Mouse (Mus musculus) lung, embryonic 16.5 days (tissue): ENCODE measurements around the gene Tbx18. TPM values are rescaled to one million over a fixed set of nuclear protein-coding genes. Genes with fewer than 3 reads are reported as not detected.

Experiments
- ATAC-seq: fragments of 200-750 bp; cut with Nextera tagmentation; 2 replicates; pipeline ENCODE4 v1.8.0; 2017; ENCODE audit warnings: low read depth, mild to moderate bottlenecking, moderate library complexity
- H3K27ac ChIP-seq: fragments of 300-500 bp; sonication (generic); 2 replicates; pipeline ENCODE4 v1.5.1; 2014; ENCODE audit warnings: mild to moderate bottlenecking, control low read depth, low read length
- H3K27me3 ChIP-seq: fragments of 300-500 bp; sonication (generic); 2 replicates; pipeline ENCODE4 v1.6.1; 2014; ENCODE audit warnings: low read depth, low read length, mixed read lengths; ENCODE audit not compliant: control insufficient read depth, insufficient read depth
- H3K36me3 ChIP-seq: fragments of 300-500 bp; sonication (generic); 2 replicates; pipeline ENCODE4 v1.6.1; 2014; ENCODE audit warnings: low read length; ENCODE audit not compliant: control insufficient read depth, insufficient read depth
- H3K4me1 ChIP-seq: fragments of 300-500 bp; sonication (generic); replicated peaks from 2 replicates; pipeline ENCODE4 v1.6.1; 2014; ENCODE audit warnings: low read length, mixed read lengths; ENCODE audit not compliant: control insufficient read depth, insufficient read depth
- H3K4me2 ChIP-seq: fragments of 300-500 bp; sonication (generic); 2 replicates; pipeline ENCODE4 v1.6.1; 2014; ENCODE audit warnings: low read depth, low read length, control low read depth
- H3K4me3 ChIP-seq: fragments of 300-500 bp; sonication (generic); 2 replicates; pipeline ENCODE4 v1.5.1; 2014; ENCODE audit warnings: mild to moderate bottlenecking, low read length, control low read depth
- H3K9ac ChIP-seq: fragments of 300-500 bp; sonication (generic); 2 replicates; pipeline ENCODE4 v1.6.1; 2014; ENCODE audit warnings: low read length, control low read depth
- H3K9me3 ChIP-seq: fragments of 300-500 bp; sonication (generic); 2 replicates; pipeline ENCODE4 v1.6.1; 2016; ENCODE audit warnings: low read length; ENCODE audit not compliant: control insufficient read depth
- WGBS: fragments of 180-500 bp; shearing (Covaris S2); extraction: QIAGEN DNeasy Blood & Tissue Kit; methylation state at CpG from one replicate; pipeline ENCODE4 v1.1.7; 2014; 5-methylcytosine and 5-hydroxymethylcytosine counted together
- polyA plus RNA-seq: library from polyadenylated mRNA; unstranded; fragments of >200 nt; fragmentation: Nextera tagmentation; extraction: Ambion mirVana; gene quantifications from 2 replicates; pipeline ENCODE4 v1.2.1, GENCODE M21; 2015

Gene Tbx18
- polyA plus RNA-seq, 1 experiment from 2014 or later: 0.60 TPM

DNA sequence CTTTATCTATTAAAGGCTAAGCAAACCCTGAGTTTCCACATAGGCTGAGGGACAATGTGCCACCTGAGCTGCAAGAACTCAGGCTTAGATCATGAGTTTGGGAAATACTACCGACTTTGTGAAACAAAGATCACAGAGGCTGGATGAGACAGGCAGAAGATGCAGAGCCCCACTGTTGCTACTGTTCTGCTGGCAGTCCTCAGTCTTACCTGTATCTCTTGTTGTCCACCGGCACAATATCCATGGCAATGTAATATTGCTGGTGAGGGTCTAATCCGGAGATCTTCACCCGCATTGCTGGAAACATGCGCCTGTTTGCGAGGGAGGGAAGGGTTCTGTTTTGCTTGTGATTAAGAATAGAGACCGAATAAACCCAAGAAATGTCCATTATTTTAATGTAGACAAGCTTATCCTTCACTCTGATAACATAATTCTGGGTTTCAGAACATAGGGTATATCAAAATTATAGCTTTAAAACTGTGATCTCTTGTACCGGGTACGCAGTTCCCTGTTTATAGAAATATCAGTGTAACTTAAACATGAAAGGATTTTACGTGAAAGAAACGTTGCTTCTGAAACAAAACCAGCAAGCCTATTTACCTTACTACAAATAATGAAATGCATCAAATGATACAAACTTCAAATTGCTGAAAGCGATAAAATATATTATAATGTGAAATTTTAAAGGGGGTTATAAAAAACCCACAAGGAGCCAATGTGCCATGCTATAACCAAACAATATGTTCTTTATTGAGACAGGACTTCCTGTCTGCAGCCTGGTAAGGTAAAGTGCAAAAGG, 3.7 kb downstream of the Tbx18 start:
- 22% methylated on average over 12 of the region's 12 CpGs for WGBS
- Histone ChIP-seq H3K4me1 (peaks cover 16% of the 10 kb centered on the region), H3K9ac (no peak overlapping the region), H3K4me2 (no peak overlapping the region), H3K9me3 (no peaks in the 10 kb centered on the region), H3K27ac (no peak overlapping the region), H3K27me3 (peaks cover 44% of the 10 kb centered on the region), H3K4me3 (no peak overlapping the region), H3K36me3 (no peaks in the 10 kb centered on the region)
- ATAC-seq: no peak

DNA sequence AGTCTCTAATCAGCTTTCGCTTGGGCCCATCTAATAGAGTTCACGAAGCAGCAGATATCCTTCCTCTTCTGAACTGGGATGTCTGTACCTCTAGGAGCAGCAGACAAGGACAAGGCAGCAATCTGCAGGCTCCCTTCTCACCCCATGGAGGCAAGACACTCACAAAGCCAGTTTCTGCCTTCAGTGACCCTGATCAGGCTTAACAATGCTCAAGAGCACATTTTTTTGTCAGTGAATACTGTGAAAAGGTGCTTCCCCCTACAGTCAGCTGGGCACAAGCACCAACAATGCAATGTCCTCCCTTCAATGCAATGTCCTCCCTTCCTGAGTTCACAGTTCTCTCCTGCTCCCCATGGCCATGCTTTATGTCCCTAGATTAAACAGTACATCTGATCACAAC, 9.3 kb downstream of the Tbx18 start:
- peaks cover 10% of the 10 kb centered on the region for H3K27me3 ChIP-seq
- no peak overlapping the region for H3K4me3 ChIP-seq
- H3K4me2 ChIP-seq: no peak overlapping the region
- ATAC-seq: no peak; the same call in 1 of the 2 replicates
- no peak overlapping the region for H3K27ac ChIP-seq
- WGBS: 60% methylated on average over 2 of the region's 2 CpGs
- no peaks in the 10 kb centered on the region for H3K9me3 ChIP-seq
- no peak overlapping the region for H3K9ac ChIP-seq
- H3K4me1 ChIP-seq: no peaks in the 10 kb centered on the region
- no peaks in the 10 kb centered on the region for H3K36me3 ChIP-seq

DNA sequence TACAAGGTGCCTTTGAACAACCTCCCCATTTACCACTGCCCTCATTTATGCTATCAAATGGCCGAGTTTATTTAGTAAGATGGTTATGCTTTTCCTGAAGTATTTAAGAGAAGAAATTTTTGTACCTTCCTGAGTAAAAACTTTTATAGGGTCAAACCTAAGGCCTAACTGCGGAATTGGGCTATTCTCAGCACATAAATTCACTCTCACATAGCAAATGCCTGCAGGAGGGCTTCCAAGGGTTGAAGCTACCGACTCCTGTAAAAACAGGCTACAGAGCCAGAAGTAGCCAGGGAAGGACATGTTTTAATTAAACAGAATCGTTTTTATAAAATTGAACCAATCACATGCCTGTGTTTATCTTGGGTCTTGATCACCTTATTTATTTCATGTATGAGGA, 20.7 kb downstream of the Tbx18 start:
- Histone ChIP-seq H3K4me1 (no peaks in the 10 kb centered on the region), H3K9me3 (no peaks in the 10 kb centered on the region), H3K27ac (no peak overlapping the region), H3K27me3 (no peaks in the 10 kb centered on the region), H3K9ac (no peak overlapping the region), H3K36me3 (no peaks in the 10 kb centered on the region), H3K4me2 (no peak overlapping the region), H3K4me3 (no peak overlapping the region)
- no peak for ATAC-seq
- WGBS: 57% methylated on average over 4 of the region's 4 CpGs

DNA sequence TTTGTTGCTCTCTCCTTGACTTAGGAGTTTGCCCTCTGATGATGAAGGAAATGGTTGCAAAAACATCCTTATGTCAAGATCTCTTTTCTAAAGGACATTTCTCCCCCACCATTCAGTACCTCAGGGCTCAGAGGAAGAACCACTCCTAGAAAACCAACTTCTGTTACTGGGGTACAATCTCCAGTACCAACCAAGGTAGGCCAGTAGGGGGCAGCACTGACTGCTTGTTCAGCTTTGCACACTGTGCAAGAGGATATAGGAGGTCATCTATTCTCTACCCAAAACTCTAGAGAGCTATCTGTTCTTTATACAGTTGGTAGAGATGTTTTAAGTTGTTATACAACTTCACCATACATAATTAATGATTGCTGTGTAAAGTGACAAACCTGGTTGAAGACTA, 22.9 kb downstream of the Tbx18 start:
- Histone ChIP-seq H3K4me3 (no peak overlapping the region), H3K27ac (no peak overlapping the region), H3K9ac (no peak overlapping the region), H3K36me3 (no peaks in the 10 kb centered on the region), H3K9me3 (no peaks in the 10 kb centered on the region), H3K4me1 (no peaks in the 10 kb centered on the region), H3K27me3 (no peaks in the 10 kb centered on the region), H3K4me2 (no peak overlapping the region)
- ATAC-seq: no peak

DNA sequence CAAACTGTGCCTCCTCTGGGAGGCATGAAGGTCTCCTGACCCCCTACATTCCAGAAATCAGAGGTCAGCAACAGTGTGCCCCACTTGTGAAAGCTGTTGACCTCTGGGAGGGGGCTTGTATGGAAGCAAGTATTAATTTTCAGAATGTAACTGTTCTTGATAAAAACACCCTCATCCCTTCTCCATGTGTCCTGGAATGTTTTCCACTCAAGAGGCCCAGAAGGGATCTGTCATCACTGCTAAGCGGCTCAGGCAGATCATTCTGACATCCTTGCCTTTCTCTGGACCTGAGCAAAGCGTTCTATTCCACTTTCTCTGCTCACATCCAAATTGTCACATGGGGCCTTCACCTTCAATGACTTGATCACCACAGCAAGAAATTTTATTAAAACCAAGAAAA, 28.8 kb downstream of the Tbx18 start:
- no peaks in the 10 kb centered on the region for H3K36me3 ChIP-seq
- ATAC-seq: no peak
- H3K4me3 ChIP-seq: no peak overlapping the region
- no peaks in the 10 kb centered on the region for H3K9me3 ChIP-seq
- H3K27ac ChIP-seq: no peak overlapping the region
- no peaks in the 10 kb centered on the region for H3K4me1 ChIP-seq
- no peak overlapping the region for H3K4me2 ChIP-seq
- no peaks in the 10 kb centered on the region for H3K27me3 ChIP-seq
- 66% methylated on average over 2 of the region's 2 CpGs for WGBS
- H3K9ac ChIP-seq: no peak overlapping the region

DNA sequence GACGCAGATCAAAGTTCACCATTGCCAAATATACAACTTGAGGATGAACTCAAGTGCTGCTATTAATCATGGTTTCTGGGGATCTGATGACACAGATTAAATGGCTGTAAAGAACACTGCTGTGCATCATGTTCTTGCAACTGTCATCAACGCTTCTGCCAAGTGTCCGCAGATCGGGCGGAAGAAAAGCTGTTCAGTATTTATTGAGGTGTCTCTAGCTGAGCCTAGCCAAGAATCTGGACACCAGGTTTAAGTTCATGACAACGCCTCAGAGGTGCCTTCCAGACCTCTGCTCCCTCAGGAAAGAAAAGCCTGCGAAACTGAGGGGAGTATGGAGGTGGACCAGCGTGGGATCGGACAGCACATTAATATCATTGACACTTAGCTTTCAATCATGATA, 44.1 kb downstream of the Tbx18 start:
- WGBS: 50% methylated on average over 9 of the region's 9 CpGs
- H3K4me2 ChIP-seq: no peak overlapping the region
- no peaks in the 10 kb centered on the region for H3K4me1 ChIP-seq
- H3K27me3 ChIP-seq: no peaks in the 10 kb centered on the region; the same call in 1 of the 2 replicates
- no peaks in the 10 kb centered on the region for H3K36me3 ChIP-seq
- no peak overlapping the region for H3K9ac ChIP-seq
- ATAC-seq: no peak
- H3K4me3 ChIP-seq: no peak overlapping the region
- no peak overlapping the region for H3K27ac ChIP-seq
- H3K9me3 ChIP-seq: no peaks in the 10 kb centered on the region

DNA sequence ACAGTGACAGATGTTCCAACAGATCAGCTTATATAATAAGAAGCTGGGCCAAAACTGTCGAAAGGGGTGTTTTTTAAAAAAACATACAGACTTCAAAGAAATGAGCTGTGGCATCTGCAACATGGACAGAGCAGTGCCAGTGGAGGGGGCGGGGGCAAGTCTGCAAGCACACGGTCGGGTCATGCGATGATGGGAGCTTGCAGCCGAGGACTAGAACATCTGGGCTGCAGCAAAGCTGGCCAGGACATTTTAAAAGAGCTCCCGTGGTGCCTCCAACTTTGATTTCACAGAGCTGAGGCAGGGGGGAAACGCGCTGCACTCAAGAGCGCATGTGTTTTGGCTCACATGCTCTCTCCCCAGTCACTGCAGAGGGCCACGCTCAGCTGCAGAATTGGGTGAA, 48.8 kb downstream of the Tbx18 start:
- H3K27ac ChIP-seq: no peak overlapping the region
- no peaks in the 10 kb centered on the region for H3K36me3 ChIP-seq
- H3K4me3 ChIP-seq: no peak overlapping the region; the same call in 1 of the 2 replicates
- H3K4me2 ChIP-seq: peak overlapping the region; percentile 51
- H3K9ac ChIP-seq: no peak overlapping the region
- ATAC-seq: peak; percentile 49
- no peaks in the 10 kb centered on the region for H3K9me3 ChIP-seq
- H3K27me3 ChIP-seq: no peaks in the 10 kb centered on the region
- H3K4me1 ChIP-seq: no peaks in the 10 kb centered on the region
- 47% methylated on average over 11 of the region's 11 CpGs for WGBS
